Mouse (Mus musculus) gastrocnemius, postnatal 36 days (tissue): ENCODE data around the gene Raet1e. TPM values are rescaled to one million over a fixed set of nuclear protein-coding genes. Genes with fewer than 3 reads are reported as not detected.

Experiments used
- total RNA-seq, 2 experiments: library from RNA; stranded (reverse); gene quantifications; 2 replicates each; pipeline ENCODE4 v1.2.3; 2021

Gene Raet1e
- total RNA-seq, 2 experiments from 2014 or later, result not detected

Other genes with a start within 250 kb of the Raet1e start
- not detected for gene 4930444G20Rik, start 90.5 kb upstream of the Raet1e start, total RNA-seq
- gene E030030I06Rik, start 9.3 kb upstream of the Raet1e start, total RNA-seq, result 1 to 10 TPM in 1 of 2 experiments, under 1 TPM in 1; 0.71 to 1.1 TPM
- not detected for gene H60b, start within 50 bp of the Raet1e start, total RNA-seq
- not detected for gene Raet1d, start 202.0 kb downstream of the Raet1e start, total RNA-seq